Mouse (Mus musculus) kidney, postnatal 0 days (tissue): ENCODE results near the gene 1700042G07Rik. TPM values are rescaled to one million over a fixed set of nuclear protein-coding genes. Genes with fewer than 3 reads are reported as not detected.

Source experiments
- ATAC-seq: fragments of 200-750 bp; cut with Nextera tagmentation; replicated peaks from 2 replicates; pipeline ENCODE4 v1.8.0; 2017; ENCODE audit warnings: low read depth, moderate number of reproducible peaks, moderate TSS enrichment, moderate library complexity; ENCODE audit not compliant: low FRiP score
- DNase-seq: peaks from one replicate; pipeline ENCODE4 v3.0.0-alpha.2; 2016; ENCODE audit warnings: low spot score
- H3K27ac ChIP-seq: fragments of 300-500 bp; sonication (generic); 2 replicates; pipeline ENCODE4 v1.5.1; 2014; ENCODE audit warnings: mild to moderate bottlenecking
- H3K27me3 ChIP-seq: fragments of 300-500 bp; sonication (generic); 2 replicates; pipeline ENCODE4 v1.6.1; 2014; ENCODE audit warnings: low read length, mixed read lengths; ENCODE audit not compliant: insufficient read depth
- H3K36me3 ChIP-seq: fragments of 300-500 bp; sonication (generic); 2 replicates; pipeline ENCODE4 v1.6.1; 2014; ENCODE audit warnings: low read length, mixed read lengths; ENCODE audit not compliant: insufficient read depth
- H3K4me1 ChIP-seq: fragments of 300-500 bp; sonication (generic); replicated peaks from 2 replicates; pipeline ENCODE4 v1.6.1; 2014; ENCODE audit warnings: antibody characterized with exemption, low read length, mixed read lengths; ENCODE audit not compliant: insufficient read depth
- H3K4me2 ChIP-seq: fragments of 300-500 bp; sonication (generic); 2 replicates; pipeline ENCODE4 v1.6.1; 2014; ENCODE audit warnings: mild to moderate bottlenecking, low read length, moderate library complexity, mixed read lengths
- H3K4me3 ChIP-seq: fragments of 300-500 bp; sonication (generic); replicated peaks from 2 replicates; pipeline ENCODE4 v1.5.1; 2014; ENCODE audit warnings: low read depth, low read length
- H3K9ac ChIP-seq: fragments of 300-500 bp; sonication (generic); 2 replicates; pipeline ENCODE4 v1.6.1; 2014; ENCODE audit warnings: low read depth, low read length
- H3K9me3 ChIP-seq: fragments of 300-500 bp; sonication (generic); replicated peaks from 2 replicates; pipeline ENCODE4 v1.6.1; 2016; ENCODE audit warnings: low read length, inconsistent platforms, mixed read lengths
- CTCF ChIP-seq: IDR thresholded peaks from 2 replicates; pipeline ENCODE4 v1.5.1; 2016; ENCODE audit warnings: antibody characterized with exemption, low read depth, mild to moderate bottlenecking, moderate library complexity
- WGBS: fragments of 180-500 bp; shearing (Covaris S2); extraction: QIAGEN DNeasy Blood & Tissue Kit; methylation state at CpG from one replicate; pipeline ENCODE4 v1.1.7; 2014; 5-methylcytosine and 5-hydroxymethylcytosine counted together
- polyA plus RNA-seq: library from polyadenylated mRNA; unstranded; fragments of >200 nt; fragmentation: Nextera tagmentation; extraction: Ambion mirVana; gene quantifications from 2 replicates; pipeline ENCODE4 v1.2.1, GENCODE M21; 2015

Gene 1700042G07Rik
- polyA plus RNA-seq, result not detected in 2 replicates

DNA sequence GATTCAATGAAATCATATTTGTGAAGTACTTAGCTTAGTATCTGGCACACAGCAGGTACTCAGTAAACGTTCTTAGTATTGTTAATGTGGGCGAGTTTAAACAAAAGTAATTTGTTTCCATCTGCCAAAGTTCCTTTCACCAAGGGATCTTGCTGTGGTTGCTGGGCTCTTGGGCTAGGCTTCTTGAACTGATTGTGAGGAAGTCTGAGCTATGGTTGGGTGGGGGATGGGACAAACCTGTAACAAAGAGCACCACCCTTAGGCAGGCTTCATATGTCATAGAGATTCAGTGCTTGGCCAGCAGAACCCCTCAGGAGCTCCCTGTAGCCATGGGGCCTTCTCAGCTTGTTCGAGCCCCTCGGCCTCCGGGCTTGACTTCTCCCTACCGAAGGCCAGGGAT is at the start of gene 1700042G07Rik, which contains the start of gene Gm49337:
Gene 1700042G07Rik, plus strand, starts transcription at position 301 of the 400 bp plus-strand sequence.
Gene Gm49337, plus strand, starts transcription at position 313 of the 400 bp plus-strand sequence.
- H3K4me3 ChIP-seq, result no peak within 1 kb of the TSS
- no peak within 1 kb of the TSS for H3K4me2 ChIP-seq
- TF ChIP-seq CTCF, result no peak
- DNase-seq, result no peak
- H3K36me3 ChIP-seq, result no peaks in the 10 kb centered on the region
- H3K4me1 ChIP-seq, result peaks cover 35% of the 10 kb centered on the region
- H3K27ac ChIP-seq, result peak within 1 kb of the TSS; percentile 62; the same call in 1 of the 2 replicates
- 92% methylated on average over 6 of the region's 6 CpGs for WGBS
- H3K9me3 ChIP-seq, result no peaks in the 10 kb centered on the region
- no peaks in the 10 kb centered on the region for H3K27me3 ChIP-seq
- no peak for ATAC-seq
- H3K9ac ChIP-seq, result no peak within 1 kb of the TSS

DNA sequence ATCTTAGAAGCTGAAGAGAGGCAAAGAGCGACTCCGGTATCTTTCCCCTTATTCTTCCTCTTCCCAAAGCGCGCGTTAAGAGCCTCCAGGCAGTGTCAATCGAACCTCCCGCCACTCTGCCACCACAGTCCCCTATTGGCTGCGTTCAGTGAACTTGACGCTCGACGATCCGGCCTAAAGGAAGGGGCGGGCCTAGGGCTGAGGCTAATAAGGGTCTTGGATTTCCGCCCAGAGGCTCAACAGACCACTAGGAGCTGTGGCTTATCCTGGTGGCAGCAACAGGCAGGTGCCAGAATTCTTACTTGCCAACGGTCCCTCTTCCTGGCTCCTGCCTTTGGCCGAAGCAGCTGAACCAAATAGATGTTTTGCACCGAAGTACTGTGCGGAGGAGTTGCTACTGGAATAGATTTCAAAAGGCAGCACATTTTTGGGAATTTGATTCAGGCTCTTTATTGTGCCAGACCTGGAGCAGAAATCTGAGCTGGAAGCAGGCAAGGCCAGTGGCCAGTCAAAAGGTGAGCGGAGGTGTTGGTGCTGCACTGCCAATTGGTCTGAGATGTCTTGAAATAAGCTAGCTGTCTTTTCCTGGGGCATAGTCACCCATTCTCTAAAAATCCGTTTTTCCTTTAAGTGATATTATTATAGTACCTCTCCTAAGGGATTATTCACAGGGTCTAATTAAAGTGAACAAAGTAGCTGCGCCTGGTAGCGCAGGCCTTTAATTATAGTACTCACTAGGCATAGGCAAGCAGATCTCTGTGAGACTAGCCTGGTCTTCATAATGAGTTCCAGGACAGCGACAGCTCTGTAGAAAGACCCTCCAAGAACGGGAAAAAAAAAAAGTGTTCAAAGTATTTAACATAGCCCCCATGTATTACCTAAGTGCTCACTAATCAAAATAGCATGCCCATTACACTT is 49.3 kb upstream of the 1700042G07Rik start, which contains the start of the genes Rad54l and Pomgnt1:
Gene Rad54l, minus strand, starts transcription at position 89 of the 918 bp plus-strand sequence.
Gene Pomgnt1, plus strand, starts transcription at position 239 of the 918 bp plus-strand sequence.
- 4% methylated on average over 24 of the region's 24 CpGs for WGBS
- Histone ChIP-seq H3K4me2 (peak within 1 kb of the TSS; percentile 66), H3K4me3 (peak within 1 kb of the TSS; percentile 47), H3K9ac (peak within 1 kb of the TSS; percentile 61), H3K4me1 (0 out of 2 replicates have a peak, but pooled peaks cover 6% of the 10 kb centered on the region), H3K27me3 (no peaks in the 10 kb centered on the region), H3K27ac (peak within 1 kb of the TSS; percentile 3; the same call in 1 of the 2 replicates), H3K36me3 (no peaks in the 10 kb centered on the region), H3K9me3 (no peaks in the 10 kb centered on the region)
- DNase-seq (peak; percentile 98), ATAC-seq (peak; percentile 95)
- TF ChIP-seq CTCF, result peak; percentile 59

DNA sequence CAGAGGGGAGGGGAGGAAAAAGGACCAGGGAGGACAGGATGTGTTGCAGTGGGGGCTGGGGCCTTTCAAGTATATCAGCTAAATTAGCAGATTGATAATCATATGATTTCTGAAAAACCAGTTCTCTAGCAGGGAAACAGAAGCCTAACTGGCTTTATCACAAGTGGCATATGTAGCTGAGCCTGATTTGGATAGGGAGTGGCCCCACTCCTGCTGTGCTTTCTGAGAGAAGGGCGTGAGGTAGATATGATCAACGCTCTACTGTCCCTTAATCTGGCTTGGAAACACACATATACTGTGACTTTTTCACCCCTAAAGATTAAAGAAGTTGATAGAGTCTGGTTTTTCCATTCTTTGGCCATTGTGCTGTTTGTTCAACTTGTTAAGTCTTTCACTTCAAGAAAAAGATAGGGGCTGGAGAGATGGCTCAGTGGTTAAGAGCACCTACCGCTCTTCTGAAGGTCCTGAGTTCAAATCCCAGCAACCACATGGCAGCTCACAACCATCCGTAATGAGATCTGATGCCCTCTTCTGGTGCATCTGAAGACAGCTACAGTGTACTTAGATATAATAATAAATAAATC is 47.3 kb upstream of the 1700042G07Rik start:
- TF ChIP-seq CTCF, result no peak
- no peak for ATAC-seq

DNA sequence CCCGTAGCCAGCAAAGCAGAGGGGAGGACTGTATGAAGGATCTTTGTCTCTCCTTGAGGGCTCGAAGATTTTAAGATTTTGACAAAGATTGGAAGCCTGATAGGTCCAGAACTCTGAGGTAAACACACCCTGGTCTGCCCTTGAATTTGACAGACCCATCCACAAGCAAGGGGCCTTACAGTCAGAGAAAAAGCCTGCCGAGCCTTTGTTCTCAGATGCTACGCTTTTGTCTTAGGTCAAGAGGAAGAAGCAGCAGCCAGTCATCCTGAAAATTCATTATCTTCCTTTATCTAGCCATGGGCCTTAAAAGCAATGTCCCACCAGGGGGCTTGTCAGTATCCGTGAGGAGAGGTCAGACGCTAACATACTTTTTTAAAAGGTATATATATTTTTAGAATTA is 45.2 kb upstream of the 1700042G07Rik start:
- Histone ChIP-seq H3K9me3 (no peaks in the 10 kb centered on the region), H3K4me2 (no peak overlapping the region), H3K4me1 (0 out of 2 replicates have a peak, but pooled peaks cover 3% of the 10 kb centered on the region), H3K36me3 (no peaks in the 10 kb centered on the region), H3K9ac (no peak overlapping the region), H3K27me3 (no peaks in the 10 kb centered on the region), H3K4me3 (no peak overlapping the region), H3K27ac (no peak overlapping the region)
- ATAC-seq, result no peak
- WGBS, result 74% methylated on average over 6 of the region's 6 CpGs
- DNase-seq, result no peak
- no peak for TF ChIP-seq CTCF

More for the DNA sequence above, 47.3 kb upstream of the 1700042G07Rik start:
- Histone ChIP-seq H3K4me1 (0 out of 2 replicates have a peak, but pooled peaks cover 6% of the 10 kb centered on the region), H3K4me2 (no peak overlapping the region), H3K27ac (no peak overlapping the region), H3K4me3 (no peak overlapping the region), H3K36me3 (no peaks in the 10 kb centered on the region), H3K9ac (no peak overlapping the region), H3K9me3 (no peaks in the 10 kb centered on the region), H3K27me3 (no peaks in the 10 kb centered on the region)
- 92% methylated on average over 4 of the region's 4 CpGs for WGBS
- no peak for DNase-seq

DNA sequence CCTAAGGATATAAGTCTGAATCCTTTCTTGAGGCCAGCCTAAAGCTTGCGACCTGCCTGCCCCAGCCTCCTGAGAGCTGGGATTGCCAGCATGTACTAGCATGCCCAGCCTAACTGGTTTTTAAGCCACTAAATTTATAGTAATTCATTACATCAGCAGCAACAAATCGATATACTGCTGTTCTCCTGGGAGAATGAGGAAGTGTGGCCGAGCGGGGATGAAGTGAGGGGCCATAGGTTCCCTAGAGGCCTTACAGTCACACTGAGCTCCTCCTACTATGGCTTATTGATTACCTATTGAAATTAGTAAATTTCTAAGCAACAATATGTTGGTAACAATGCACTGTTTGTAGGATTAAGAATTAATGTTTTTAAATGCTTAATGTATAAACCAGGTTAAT is 40.0 kb upstream of the 1700042G07Rik start:
- no peak for TF ChIP-seq CTCF
- no peaks in the 10 kb centered on the region for H3K27me3 ChIP-seq
- no peak for ATAC-seq

DNA sequence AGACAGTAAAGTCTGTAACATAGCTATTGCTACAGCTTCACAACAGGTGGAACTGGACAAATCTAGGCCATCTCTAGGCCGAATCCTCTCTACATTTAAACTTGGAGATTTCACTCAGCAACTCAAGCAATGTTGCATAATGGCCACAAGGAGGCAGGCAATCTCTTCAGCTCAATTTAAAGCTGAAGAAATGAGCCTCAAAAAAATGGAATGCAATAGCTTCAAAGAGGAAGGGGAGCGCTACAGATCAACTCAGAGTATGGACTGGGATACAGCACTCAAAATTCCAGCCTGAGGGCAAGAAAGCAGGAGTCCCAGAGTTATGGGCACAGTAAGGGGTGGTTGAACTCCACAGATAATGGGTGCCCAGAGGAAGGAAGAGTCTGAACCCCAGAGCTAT is 38.2 kb upstream of the 1700042G07Rik start:
- no peak for ATAC-seq

More for the DNA sequence above, 40.0 kb upstream of the 1700042G07Rik start:
- Histone ChIP-seq H3K4me1 (no peaks in the 10 kb centered on the region), H3K9me3 (no peaks in the 10 kb centered on the region), H3K9ac (no peak overlapping the region), H3K36me3 (no peaks in the 10 kb centered on the region), H3K4me2 (no peak overlapping the region), H3K4me3 (no peak overlapping the region), H3K27ac (no peak overlapping the region)
- WGBS, result 69% methylated on average over 4 of the region's 4 CpGs
- no peak for DNase-seq

More for the DNA sequence above, 38.2 kb upstream of the 1700042G07Rik start:
- DNase-seq, result peak; percentile 86
- no peaks in the 10 kb centered on the region for H3K36me3 ChIP-seq
- 25% methylated on average over 2 of the region's 2 CpGs for WGBS
- H3K9me3 ChIP-seq, result no peaks in the 10 kb centered on the region
- no peaks in the 10 kb centered on the region for H3K27me3 ChIP-seq
- H3K4me2 ChIP-seq, result no peak overlapping the region
- H3K27ac ChIP-seq, result no peak overlapping the region
- H3K4me1 ChIP-seq, result no peaks in the 10 kb centered on the region
- no peak overlapping the region for H3K9ac ChIP-seq
- TF ChIP-seq CTCF, result peak; percentile 91
- no peak overlapping the region for H3K4me3 ChIP-seq
